In the genomic region with DNA sequence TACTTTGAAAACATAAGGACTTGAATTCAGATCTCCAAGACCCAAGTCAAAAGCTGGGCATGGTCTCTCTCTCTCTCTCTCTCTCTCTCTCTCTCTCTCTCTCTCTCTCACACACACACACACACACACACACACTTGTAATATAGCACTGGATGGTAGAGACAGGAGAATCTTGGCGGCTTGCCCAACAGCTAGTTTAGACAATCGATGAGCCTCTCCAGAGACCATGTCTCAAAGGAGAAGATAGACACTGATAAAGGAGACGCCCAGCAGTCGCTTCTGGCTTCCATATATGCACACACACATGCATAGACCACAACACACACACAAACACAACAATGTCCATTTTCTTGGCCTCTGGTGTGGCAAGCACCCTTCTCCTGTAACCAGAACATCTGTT, we compare ENCODE assay signal across 19 mouse cellular contexts.
DNase-seq lines count a peak whose midpoint lies in the region; ATAC-seq lines count a peak whose summit lies in the region.
"Had no signal": no experiment of that assay in that cellular context is flagged by ENCODE, and none has a peak within 500 bp of the region (broad histone marks: within the 10 kb centered on the region; RNA-seq: fewer than 3 reads in every experiment).

No protein-coding gene starts in this region.

- no peak overlapping the region for H3K9ac ChIP-seq in heart, embryonic 11.5 days (ENCODE audit: low read depth, low read length)
- no peak overlapping the region for H3K9ac ChIP-seq in midbrain, embryonic 14.5 days (replicated peaks; ENCODE audit: low read length)
- H3K9ac ChIP-seq in midbrain, embryonic 13.5 days (replicated peaks) = no peak overlapping the region
- H3K9ac ChIP-seq: embryonic facial prominence, embryonic 13.5 days; forebrain, embryonic 13.5 days; kidney, embryonic 15.5 days had no signal

- peak overlapping the region; percentile 50; the same call in 1 of the 2 replicates for H3K27ac ChIP-seq in heart, embryonic 11.5 days (ENCODE audit: low read depth, low read length)
- H3K27ac ChIP-seq in midbrain, embryonic 14.5 days (replicated peaks; ENCODE audit: low read depth, low read length) = no peak overlapping the region
- H3K27ac ChIP-seq in midbrain, embryonic 13.5 days = no peak overlapping the region
- H3K27ac ChIP-seq: embryonic facial prominence, embryonic 13.5 days; forebrain, embryonic 13.5 days; kidney, embryonic 15.5 days had no signal

- DNase-seq in heart, postnatal 36 days = no peak
- DNase-seq in heart, postnatal 4 days = peak; percentile 29
- DNase-seq in heart, adult 8-10 months (ENCODE audit: low spot score) = no peak
- peak; percentile 44 for DNase-seq in midbrain, embryonic 14.5 days
- DNase-seq in layer of hippocampus, postnatal 36 days = no peak
- DNase-seq: adrenal gland, adult 8-10 months; B cell, adult 2 months; cerebellum, adult 11-12 months; kidney, adult 11 months; lung, postnatal 14 days; thymus, postnatal 36 days had no signal

- intact Hi-C loops in heart, postnatal 36 days (cut with DNase I) = loop anchor here (2.0 to 5.0 kb wide), 3 partner anchors 179 to 772 kb away; partner anchors contain the start of gene Irs2

- peaks cover 51% of the 10 kb centered on the region for H3K4me1 ChIP-seq in heart, embryonic 11.5 days (ENCODE audit: control insufficient read depth, insufficient read depth, low read length)
- H3K4me1 ChIP-seq in midbrain, embryonic 14.5 days (ENCODE audit: control insufficient read depth, insufficient read depth, low read length) = peaks cover 7% of the 10 kb centered on the region; the same call in 1 of the 2 replicates
- H3K4me1 ChIP-seq in midbrain, embryonic 13.5 days (replicated peaks) = peaks cover 15% of the 10 kb centered on the region

- no peak for ATAC-seq in heart, embryonic 11.5 days (replicated peaks; ENCODE audit: insufficient number of reproducible peaks, low FRiP score, low TSS enrichment)
- no peak for ATAC-seq in midbrain, embryonic 14.5 days (ENCODE audit: low FRiP score, low TSS enrichment)
- no peak for ATAC-seq in midbrain, embryonic 13.5 days
- ATAC-seq: activated CD4-positive, CD25-positive, alpha-beta regulatory T cell, adult 4 months had no signal

- no peak overlapping the region for H3K4me3 ChIP-seq in heart, embryonic 11.5 days (ENCODE audit: low read depth, low read length)
- H3K4me3 ChIP-seq in midbrain, embryonic 14.5 days (replicated peaks; ENCODE audit: low read depth, low read length) = no peak overlapping the region
- H3K4me3 ChIP-seq in midbrain, embryonic 13.5 days (replicated peaks) = no peak overlapping the region
- H3K4me3 ChIP-seq: forebrain, embryonic 13.5 days; kidney, embryonic 15.5 days had no signal

- no peak overlapping the region for H3K4me2 ChIP-seq in heart, embryonic 11.5 days
- no peak overlapping the region for H3K4me2 ChIP-seq in midbrain, embryonic 14.5 days (ENCODE audit: low read length)
- no peak overlapping the region for H3K4me2 ChIP-seq in midbrain, embryonic 13.5 days (replicated peaks)
- H3K4me2 ChIP-seq: forebrain, embryonic 13.5 days; kidney, embryonic 15.5 days; midbrain, embryonic 11.5 days had no signal

- peaks cover 3% of the 10 kb centered on the region; the same call in 1 of the 2 replicates for H3K27me3 ChIP-seq in heart, embryonic 11.5 days (ENCODE audit: control insufficient read depth, insufficient read depth, low read length)
- H3K27me3 ChIP-seq in midbrain, embryonic 14.5 days (ENCODE audit: control insufficient read depth, insufficient read depth, low read length) = peaks cover 5% of the 10 kb centered on the region; the same call in 1 of the 2 replicates
- peaks cover 14% of the 10 kb centered on the region for H3K27me3 ChIP-seq in midbrain, embryonic 13.5 days

- no peaks in the 10 kb centered on the region for H3K9me3 ChIP-seq in heart, embryonic 11.5 days (replicated peaks; ENCODE audit: control insufficient read depth, low read length)
- no peaks in the 10 kb centered on the region for H3K9me3 ChIP-seq in midbrain, embryonic 14.5 days (ENCODE audit: control insufficient read depth, low read length)
- H3K9me3 ChIP-seq in midbrain, embryonic 13.5 days = no peaks in the 10 kb centered on the region
- H3K9me3 ChIP-seq: embryonic facial prominence, embryonic 13.5 days; forebrain, embryonic 13.5 days; G1E; kidney, embryonic 15.5 days had no signal

- H3K36me3 ChIP-seq in heart, embryonic 11.5 days (ENCODE audit: control insufficient read depth, insufficient read depth, low read length) = no peaks in the 10 kb centered on the region
- no peaks in the 10 kb centered on the region for H3K36me3 ChIP-seq in midbrain, embryonic 14.5 days (ENCODE audit: control insufficient read depth, insufficient read depth, low read length)
- no peaks in the 10 kb centered on the region for H3K36me3 ChIP-seq in midbrain, embryonic 13.5 days
- H3K36me3 ChIP-seq: embryonic facial prominence, embryonic 13.5 days; G1E; kidney, embryonic 15.5 days had no signal

- 28% methylated on average over 4 of the region's 4 CpGs for WGBS in heart, embryonic 11.5 days (ENCODE audit: insufficient replicate concordance)
- 77% methylated on average over 4 of the region's 4 CpGs for WGBS in midbrain, embryonic 14.5 days
- 75% methylated on average over 4 of the region's 4 CpGs for WGBS in midbrain, embryonic 13.5 days

Comparison
In these comparisons a context has a peak if more than half of its experiments do, and no peak if none do; other contexts are left out.
1. DNase-seq: peak in heart, postnatal 4 days (single experiment) and midbrain, embryonic 14.5 days (single experiment); none in heart, postnatal 36 days (0 of 2), heart, adult 8-10 months (single experiment) and layer of hippocampus, postnatal 36 days (0 of 2).